Mouse (Mus musculus) thymus, postnatal 0 days (tissue): ENCODE measurements around the gene Fam189a2. TPM values are rescaled to one million over a fixed set of nuclear protein-coding genes. Genes with fewer than 3 reads are reported as not detected.

Source experiments
- DNase-seq: peaks from one replicate; pipeline ENCODE4 v3.0.0-alpha.2; 2015; ENCODE audit warnings: low spot score
- polyA plus RNA-seq: library from polyadenylated mRNA; unstranded; fragments of >200 nt; fragmentation: Nextera tagmentation; extraction: Ambion mirVana; gene quantifications from 2 replicates; pipeline ENCODE4 v1.2.1, GENCODE M21; 2015

The Fam189a2 gene
- polyA plus RNA-seq, 1 experiment from 2014 or later: 0.44 TPM

DNA sequence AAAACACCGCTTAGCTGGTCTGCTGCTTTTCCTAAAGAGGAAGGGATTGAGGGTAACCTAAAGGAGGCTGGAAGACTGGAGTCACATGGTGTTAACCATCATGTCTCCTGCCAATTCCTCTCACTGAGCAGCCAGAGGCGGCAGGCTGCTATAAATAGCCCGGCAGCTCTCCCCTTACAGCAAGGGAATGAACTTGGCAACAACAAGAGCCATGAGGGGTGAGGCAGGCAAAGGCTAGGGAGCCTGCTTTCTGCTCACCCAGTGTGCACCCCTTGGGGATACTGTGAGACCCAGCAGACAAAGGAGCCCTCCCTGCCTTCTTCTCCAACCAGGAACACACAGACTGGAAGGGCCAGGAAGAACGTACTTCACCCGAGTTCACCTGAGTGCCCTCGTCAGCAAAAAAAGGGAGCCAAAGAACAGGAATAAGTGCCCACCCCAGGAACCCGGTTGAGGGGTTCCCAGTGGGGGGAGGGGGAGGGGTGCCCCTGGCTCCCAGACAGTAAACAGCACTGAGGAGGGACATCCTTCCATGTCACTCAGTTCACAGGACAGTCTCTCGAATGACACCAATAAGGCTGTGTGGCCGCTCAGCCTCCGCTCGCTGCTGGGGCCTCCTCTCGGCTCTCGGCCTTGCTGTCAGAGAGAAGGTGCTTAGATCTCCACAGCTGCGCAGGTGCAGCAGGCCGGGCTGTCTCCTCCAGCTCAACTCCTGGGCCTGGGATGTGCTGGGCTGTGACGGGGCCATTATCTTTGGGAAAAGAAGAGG lies 57.8 kb downstream of the Fam189a2 start:
- DNase-seq: no peak

DNA sequence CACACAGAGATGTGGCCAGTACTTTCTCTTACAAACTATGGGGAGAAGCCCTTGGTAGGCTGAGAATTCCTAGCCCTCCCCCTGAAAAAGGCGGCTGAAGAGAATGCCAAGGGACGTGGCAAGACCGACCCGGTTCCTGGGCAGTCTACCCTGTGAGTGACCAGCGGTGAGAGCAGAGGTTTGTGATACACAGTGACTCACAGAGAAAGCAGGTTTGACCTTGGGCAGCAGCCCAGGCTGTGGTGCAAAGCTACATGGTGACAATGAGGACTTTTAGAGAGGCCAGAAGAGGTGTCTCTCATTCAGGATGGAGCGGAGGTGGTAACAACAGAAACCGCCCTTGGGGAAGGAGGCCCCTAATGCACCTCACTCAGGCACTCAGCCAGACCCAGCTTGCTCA lies 59.4 kb downstream of the Fam189a2 start:
- no peak for DNase-seq

DNA sequence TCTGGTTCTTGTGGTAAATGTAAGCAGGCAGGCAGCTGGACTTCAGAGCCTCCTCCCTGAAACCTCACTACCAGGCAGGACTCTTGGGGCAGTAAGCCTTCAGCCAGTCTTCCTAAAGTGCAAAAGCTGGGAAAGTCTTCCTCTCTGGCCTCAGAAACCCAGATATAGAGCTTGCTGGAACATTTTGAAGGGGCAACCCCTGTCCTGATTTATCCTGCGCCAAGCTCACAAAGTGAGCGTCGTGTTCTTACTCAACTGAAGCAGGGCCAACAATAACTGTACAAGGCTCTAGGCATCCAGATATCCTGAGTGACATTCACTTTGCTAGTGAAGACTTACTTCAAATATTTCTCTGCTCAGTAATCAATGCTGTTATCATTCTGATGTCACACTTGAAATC lies 60.4 kb downstream of the Fam189a2 start:
- no peak for DNase-seq

DNA sequence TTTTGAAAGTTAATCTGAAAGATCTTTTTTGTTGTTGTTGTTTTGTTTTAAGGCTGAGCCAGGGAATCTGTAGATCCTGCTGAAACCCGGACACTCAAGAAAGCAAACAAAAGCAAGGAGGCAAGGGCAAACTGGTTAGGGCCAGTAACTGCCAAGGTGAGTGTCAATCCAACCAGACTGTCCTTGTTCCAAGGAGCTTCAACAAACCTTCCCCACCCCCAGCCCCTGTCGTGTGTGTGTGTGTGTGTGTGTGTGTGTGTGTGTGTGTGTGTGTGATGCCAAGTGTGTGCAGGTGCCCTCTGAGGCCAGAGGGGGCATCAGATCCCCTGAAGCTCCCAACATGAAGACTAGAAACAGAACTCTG lies 62.0 kb downstream of the Fam189a2 start:
- no peak for DNase-seq

- no peak for DNase-seq
These were observed 62.5 kb downstream of the Fam189a2 start for GRCm38 (mm10) chr19:23968125-23968861.

GRCm38 (mm10) chr19:23967156-23967555 lies 63.7 kb downstream of the Fam189a2 start:
- no peak for DNase-seq

DNA sequence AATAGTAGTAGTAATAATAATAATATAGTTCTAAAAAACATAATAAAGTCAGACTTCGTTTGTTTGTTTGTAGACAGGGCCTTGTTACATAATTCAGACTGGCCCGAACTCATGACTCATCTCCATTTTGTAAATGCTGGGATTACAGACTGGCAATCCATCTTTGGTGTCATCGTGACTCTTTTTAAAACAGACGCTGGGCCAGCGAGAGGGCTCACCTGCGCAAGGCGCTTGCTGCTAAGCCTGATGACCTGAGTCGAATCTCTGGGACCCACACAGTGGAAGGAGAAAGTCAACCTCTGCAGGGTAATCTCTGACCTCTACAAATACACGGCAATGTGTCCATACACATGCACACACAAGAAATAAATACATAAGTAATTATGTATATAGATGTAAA lies 64.4 kb downstream of the Fam189a2 start:
- no peak for DNase-seq

DNA sequence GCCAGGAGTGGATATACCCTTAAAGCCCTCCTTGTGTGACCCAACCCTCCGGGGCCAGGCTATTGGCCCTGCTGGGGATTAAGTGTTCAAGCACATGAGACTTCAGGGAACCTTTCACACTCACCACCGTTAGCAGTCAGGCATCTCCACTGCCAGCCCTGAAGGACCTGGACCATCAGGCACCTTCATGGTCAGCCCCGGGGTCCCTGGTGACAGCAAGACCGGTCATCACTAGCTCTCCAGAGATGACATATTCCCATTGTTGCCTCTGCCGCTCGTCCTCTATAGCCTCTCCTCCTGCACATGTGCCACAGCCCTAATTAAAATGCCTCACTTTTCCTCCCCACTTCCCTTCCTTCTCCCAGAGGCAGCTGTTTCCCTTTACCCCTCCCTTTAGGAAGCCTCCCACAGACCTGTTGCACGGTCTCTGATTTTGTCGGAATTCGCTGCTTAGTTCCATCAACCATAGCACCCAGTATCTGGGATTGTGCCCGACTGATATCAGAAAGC lies 66.4 kb downstream of the Fam189a2 start:
- no peak for DNase-seq

DNA sequence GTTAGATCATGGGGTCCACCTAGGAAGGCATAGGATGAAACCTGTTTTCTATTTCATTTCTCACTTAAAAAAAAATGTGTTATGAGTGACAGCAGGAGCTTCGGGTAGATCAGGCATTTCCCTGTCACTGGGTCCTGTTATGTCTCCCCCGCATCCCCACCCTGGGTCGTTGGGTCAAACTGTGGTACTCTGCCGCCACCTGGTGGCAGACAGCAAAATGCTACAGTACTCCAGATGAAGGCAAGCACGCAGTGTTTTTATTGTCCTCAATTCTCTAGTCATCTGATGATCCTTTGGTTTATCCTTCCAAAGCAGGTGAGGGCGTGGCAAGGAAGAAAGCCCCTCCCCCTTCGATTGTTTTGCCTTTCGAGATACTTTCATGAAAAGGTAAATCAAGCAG lies 69.3 kb downstream of the Fam189a2 start:
- DNase-seq: peak; percentile 55

- DNase-seq: no peak
These were observed 69.9 kb downstream of the Fam189a2 start for GRCm38 (mm10) chr19:23960831-23961447.

DNA sequence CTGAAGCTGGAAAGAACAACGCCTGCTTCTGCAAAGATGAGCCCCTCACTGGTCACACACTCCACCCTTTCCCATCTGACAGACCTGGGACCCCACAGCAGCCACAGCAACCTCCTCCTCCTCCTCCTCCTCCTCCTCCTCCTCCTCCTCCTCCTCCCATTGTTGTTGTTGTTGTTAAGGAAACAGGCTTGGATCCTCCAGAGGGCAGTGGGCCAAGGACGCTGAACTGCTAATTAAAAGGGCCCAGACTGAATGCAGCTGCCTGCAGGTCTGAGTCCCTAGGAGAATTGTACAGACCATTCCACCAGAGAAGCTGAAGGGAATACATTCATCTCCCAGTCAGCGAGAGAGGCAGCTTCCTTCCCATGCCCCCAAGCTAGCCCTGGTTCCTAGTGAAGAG lies 70.5 kb downstream of the Fam189a2 start:
- no peak for DNase-seq

DNA sequence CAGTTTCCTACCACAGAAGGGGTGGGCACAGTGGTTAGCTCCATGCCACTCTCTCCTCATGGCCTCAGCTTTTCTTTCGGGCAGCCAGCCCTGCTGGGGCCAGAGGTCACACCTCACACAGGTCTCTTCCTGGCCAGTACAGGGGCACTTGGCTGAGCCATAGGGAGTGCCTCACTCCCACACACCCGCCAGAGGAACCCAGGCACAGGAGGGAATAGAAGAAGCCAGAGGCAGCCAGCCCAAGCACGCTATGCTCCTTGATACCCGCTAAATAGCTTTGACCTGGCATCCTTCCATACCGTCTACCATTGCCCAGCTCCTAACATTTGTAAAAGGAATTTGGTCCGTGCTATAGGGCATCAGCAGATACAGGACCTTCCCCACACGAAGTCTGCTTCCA lies 70.9 kb downstream of the Fam189a2 start:
- DNase-seq: no peak

GRCm38 (mm10) chr19:23958925-23959324 lies 71.9 kb downstream of the Fam189a2 start:
- DNase-seq: no peak

GRCm38 (mm10) chr19:23957563-23957962 lies 73.3 kb downstream of the Fam189a2 start:
- DNase-seq: no peak

DNA sequence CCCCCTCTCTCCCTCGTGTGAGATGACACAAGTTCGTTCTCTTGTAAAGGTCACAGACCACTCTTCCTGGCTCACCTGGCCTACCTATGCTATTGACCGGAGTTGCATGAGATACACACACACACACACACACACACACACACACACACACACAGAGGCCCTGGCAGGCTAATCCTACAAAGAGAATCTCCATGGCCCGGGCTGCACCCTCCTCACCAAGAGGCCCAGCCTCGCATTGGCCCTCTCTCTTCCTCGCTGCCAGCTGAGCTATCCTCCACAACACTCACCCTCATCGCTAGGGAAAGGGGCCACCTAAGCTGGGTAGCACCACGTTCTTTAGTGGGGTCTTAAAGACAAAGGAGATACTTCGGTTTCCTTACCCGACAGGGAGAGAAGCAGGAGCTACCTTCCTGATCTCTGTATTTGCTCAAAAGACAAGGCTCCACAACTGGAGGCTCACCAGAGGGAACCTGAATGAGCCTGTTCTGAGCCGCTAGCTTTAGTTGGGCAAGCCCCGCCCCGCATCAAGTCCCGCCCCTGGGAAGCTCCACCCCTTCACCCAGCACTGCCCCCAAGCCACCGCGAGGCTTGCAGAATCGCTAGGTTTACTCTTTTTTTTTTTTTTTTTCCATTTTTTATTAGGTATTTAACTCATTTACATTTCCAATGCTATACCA lies 74.4 kb downstream of the Fam189a2 start:
- DNase-seq: no peak

GRCm38 (mm10) chr19:23955461-23955860 lies 75.4 kb downstream of the Fam189a2 start:
- no peak for DNase-seq

DNA sequence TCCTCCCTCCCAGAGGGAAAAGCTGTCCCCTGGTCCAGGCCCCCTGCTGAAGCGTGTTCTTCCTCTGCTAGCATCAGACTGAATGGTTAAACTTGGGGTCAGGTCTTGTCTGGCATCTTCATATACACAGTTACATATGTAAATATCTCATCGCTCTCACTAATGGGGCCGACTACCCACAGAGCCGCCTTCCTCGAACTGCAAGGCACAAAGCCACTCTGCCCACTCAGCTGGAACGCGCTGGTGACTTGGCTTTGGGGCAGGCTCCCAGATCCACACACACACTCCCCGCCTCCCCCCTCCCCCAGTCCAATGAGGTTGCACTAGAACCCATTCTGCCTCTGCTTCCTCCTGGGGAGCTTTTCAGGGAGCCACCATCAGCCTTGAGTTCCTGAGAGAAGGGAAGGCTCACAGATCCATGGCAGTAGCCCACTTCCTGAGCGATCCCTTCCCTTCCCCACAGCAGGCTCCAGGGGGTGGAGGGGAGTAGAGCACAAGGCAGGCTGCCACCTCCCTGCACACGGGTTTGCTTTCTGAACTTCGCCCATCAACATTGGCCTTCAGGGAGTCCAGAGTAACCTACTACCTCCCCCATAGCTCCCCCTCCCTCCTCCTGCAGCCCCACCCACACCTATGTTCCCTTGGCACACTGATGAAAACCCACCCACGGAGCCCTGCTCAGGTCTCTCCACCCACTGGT lies 82.4 kb downstream of the Fam189a2 start:
- DNase-seq: no peak

DNA sequence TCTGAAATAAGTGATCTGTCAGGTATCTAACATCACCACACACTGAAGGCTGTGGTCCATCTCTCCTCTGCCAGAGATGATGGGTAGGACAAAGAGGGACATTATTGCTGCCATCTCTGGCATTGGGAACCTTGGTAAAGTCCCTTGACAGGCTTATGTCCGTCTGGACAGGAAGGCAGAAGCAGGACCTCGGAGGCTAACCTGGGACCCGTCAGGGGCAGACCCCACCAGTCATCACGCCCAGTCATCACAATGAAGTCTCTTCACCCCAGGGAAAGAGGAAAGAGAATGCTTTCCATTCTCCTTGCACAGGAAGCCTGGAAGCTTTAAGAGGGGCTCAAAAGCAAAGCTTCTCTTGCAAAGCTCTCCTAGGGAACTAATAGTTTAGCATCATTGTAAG lies 82.9 kb downstream of the Fam189a2 start:
- no peak for DNase-seq

DNA sequence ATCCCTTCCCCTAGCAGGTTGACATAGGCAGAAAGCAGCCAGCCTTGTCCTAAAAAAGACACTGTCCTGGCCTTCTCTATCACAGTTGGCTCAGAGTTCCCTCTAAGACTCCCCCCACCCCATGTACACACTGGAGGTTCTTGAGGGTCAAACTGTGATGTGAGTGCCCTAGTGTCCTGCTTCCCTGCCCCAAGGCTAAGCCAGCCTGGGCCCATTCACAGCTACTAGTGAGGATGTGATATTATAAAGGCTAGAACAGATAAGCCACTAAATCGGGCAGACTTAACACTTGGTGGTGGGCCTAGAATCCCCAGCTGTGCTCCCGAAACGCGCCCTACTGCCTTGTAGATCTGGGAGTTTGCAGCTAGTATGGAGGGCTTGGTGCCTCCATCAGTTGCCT lies 84.1 kb downstream of the Fam189a2 start:
- DNase-seq: no peak

- no peak for DNase-seq
These were observed 84.7 kb downstream of the Fam189a2 start for GRCm38 (mm10) chr19:23946026-23946685.

GRCm38 (mm10) chr19:23942886-23943285 lies 87.9 kb downstream of the Fam189a2 start:
- DNase-seq: no peak
